Mouse (Mus musculus): ENCODE data around the gene Ppp2r5a. TPM values are rescaled to one million over a fixed set of nuclear protein-coding genes. Genes with fewer than 3 reads are reported as not detected.

The Ppp2r5a gene
- polyA plus RNA-seq, 1 experiment from 2014 or later, result 12.3 TPM

- no peak overlapping the region for H3K27ac ChIP-seq (replicated peaks)
- no peaks in the 10 kb centered on the region for H3K9me3 ChIP-seq
- no peaks in the 10 kb centered on the region for H3K27me3 ChIP-seq
- H3K36me3 ChIP-seq, result no peaks in the 10 kb centered on the region
- 0 out of 2 replicates have a peak, but pooled peaks cover 12% of the 10 kb centered on the region for H3K4me1 ChIP-seq
- no peak overlapping the region for H3K4me3 ChIP-seq
- H3K4me2 ChIP-seq (replicated peaks), result peak overlapping the region; percentile 69; the same call in 1 of the 2 replicates
- no peak overlapping the region for H3K9ac ChIP-seq (replicated peaks)
- ATAC-seq (ENCODE audit: low FRiP score, low read depth), result no peak
- 92% methylated on average over 8 of the region's 8 CpGs for WGBS
Measured at GRCm38 (mm10) chr1:191316818-191317217, 86.3 kb downstream of the Ppp2r5a start.

DNA sequence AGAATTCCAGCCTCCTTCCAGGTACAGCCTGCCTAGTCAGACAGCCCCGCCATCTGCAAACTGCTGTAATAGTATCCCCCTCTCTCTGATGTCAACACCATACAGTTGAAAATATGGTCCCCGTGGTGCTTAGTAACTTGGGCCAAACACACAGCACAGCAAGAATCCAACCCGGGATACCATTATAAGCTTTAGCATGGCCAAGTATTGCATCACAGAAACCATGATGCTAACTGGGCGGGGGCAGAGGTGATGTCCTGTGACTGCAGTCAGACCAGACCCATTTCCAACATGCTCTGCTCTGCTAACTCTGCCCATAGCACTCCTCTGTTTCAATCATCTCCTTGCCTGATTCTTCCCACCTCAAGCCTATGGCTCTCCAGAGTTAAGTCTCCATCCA, 89.1 kb downstream of the Ppp2r5a start:
- Histone ChIP-seq H3K4me2 (replicated peaks) (no peak overlapping the region), H3K27ac (replicated peaks) (no peak overlapping the region), H3K27me3 (no peaks in the 10 kb centered on the region), H3K4me3 (no peak overlapping the region), H3K9ac (replicated peaks) (no peak overlapping the region), H3K36me3 (no peaks in the 10 kb centered on the region), H3K4me1 (0 out of 2 replicates have a peak, but pooled peaks cover 12% of the 10 kb centered on the region), H3K9me3 (no peaks in the 10 kb centered on the region)
- 82% methylated on average over 4 of the region's 4 CpGs for WGBS
- ATAC-seq (ENCODE audit: low FRiP score, low read depth), result no peak

GRCm38 (mm10) chr1:191313158-191313557, 89.9 kb downstream of the Ppp2r5a start:
- H3K36me3 ChIP-seq, result no peaks in the 10 kb centered on the region
- no peak overlapping the region for H3K27ac ChIP-seq (replicated peaks)
- H3K4me3 ChIP-seq, result peak overlapping the region; percentile 55; the same call in 1 of the 2 replicates
- H3K9ac ChIP-seq (replicated peaks), result 0 out of 2 replicates have a peak overlapping the region, but pooled peaks have one; percentile 57
- peak overlapping the region; percentile 57 for H3K4me2 ChIP-seq (replicated peaks)
- WGBS, result 80% methylated on average over 6 of the region's 6 CpGs
- H3K27me3 ChIP-seq, result no peaks in the 10 kb centered on the region
- no peaks in the 10 kb centered on the region for H3K9me3 ChIP-seq
- H3K4me1 ChIP-seq, result 0 out of 2 replicates have a peak, but pooled peaks cover 12% of the 10 kb centered on the region
- no peak for ATAC-seq (ENCODE audit: low FRiP score, low read depth)

DNA sequence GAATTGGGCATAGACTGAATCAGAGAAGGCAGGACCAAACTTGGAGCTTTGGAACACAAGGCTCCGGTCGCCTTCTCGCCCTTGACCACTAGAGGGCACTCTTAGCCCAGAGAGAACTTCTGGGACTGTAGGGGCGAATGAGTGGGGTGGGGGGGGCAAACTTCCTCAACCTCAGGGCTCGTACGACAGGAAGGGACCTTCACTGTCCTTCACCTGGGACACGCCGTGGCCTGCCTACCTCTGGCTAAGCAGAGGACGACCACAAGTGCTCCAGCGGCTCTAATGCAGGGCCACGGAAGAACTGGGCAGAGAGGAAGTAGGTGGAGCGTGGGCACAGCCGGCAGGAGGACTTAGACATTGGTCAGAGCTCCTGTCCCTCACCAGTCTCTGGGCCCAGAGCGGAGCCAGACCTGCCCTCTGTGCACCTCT, 90.5 kb downstream of the Ppp2r5a start:
- peak; percentile 84 for ATAC-seq (ENCODE audit: low FRiP score, low read depth)
- Histone ChIP-seq H3K4me2 (replicated peaks) (peak overlapping the region; percentile 57), H3K9ac (replicated peaks) (peak overlapping the region; percentile 57), H3K9me3 (no peaks in the 10 kb centered on the region), H3K36me3 (no peaks in the 10 kb centered on the region), H3K4me1 (0 out of 2 replicates have a peak, but pooled peaks cover 11% of the 10 kb centered on the region), H3K27ac (replicated peaks) (no peak overlapping the region), H3K4me3 (peak overlapping the region; percentile 55), H3K27me3 (no peaks in the 10 kb centered on the region)
- WGBS, result 0% methylated on average over 14 of the region's 14 CpGs

- Histone ChIP-seq H3K9ac (replicated peaks) (no peak overlapping the region), H3K4me1 (0 out of 2 replicates have a peak, but pooled peaks cover 6% of the 10 kb centered on the region), H3K27me3 (no peaks in the 10 kb centered on the region), H3K9me3 (no peaks in the 10 kb centered on the region), H3K4me3 (no peak overlapping the region), H3K27ac (replicated peaks) (no peak overlapping the region), H3K36me3 (no peaks in the 10 kb centered on the region; the same call in 1 of the 2 replicates), H3K4me2 (replicated peaks) (no peak overlapping the region)
- ATAC-seq (ENCODE audit: low FRiP score, low read depth), result no peak
- 78% methylated on average over 4 of the region's 4 CpGs for WGBS
Measured at GRCm38 (mm10) chr1:191311296-191311898, 91.7 kb downstream of the Ppp2r5a start.

DNA sequence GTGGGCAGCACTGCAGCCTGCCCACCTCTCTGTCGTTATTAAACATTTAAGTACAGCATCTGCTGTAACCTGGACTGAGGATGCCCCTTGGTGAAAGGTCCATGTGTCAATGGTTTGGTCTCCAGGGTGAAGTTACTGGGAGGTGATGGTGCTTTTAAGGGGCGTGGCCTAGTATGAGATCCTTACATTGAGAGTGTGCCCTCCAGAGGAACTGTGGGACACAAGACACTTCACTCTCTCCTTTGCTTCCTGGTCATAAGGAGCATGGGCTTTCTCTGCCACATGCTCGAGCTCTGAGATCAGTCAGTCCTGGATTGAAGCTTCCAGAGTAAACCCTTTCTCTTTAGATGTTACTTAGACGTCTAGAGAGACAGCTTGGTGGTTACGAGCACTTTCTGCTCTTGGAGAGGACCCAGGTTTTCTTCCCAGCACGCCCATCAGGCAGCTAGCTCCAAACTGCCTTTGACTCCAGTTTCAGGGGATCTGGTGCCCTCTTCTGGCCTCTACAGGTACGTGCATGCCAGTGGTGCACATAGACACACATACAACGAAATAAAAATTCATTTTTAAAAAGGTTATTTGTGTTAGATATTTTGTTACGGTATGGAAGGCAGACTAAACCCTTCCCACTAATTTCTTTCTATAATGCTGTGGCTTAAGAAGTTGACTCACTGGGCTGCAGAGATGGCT, 95.2 kb downstream of the Ppp2r5a start:
- Histone ChIP-seq H3K4me1 (0 out of 2 replicates have a peak, but pooled peaks cover 3% of the 10 kb centered on the region), H3K9me3 (no peaks in the 10 kb centered on the region), H3K4me2 (replicated peaks) (no peak overlapping the region), H3K4me3 (no peak overlapping the region), H3K27ac (replicated peaks) (no peak overlapping the region), H3K36me3 (no peaks in the 10 kb centered on the region; the same call in 1 of the 2 replicates), H3K27me3 (no peaks in the 10 kb centered on the region), H3K9ac (replicated peaks) (no peak overlapping the region; the same call in 1 of the 2 replicates)
- 82% methylated on average over 9 of the region's 9 CpGs for WGBS
- ATAC-seq (ENCODE audit: low FRiP score, low read depth), result no peak

- no peak for ATAC-seq (ENCODE audit: low FRiP score, low read depth)
- 91% methylated on average over 9 of the region's 9 CpGs for WGBS
- no peaks in the 10 kb centered on the region for H3K4me1 ChIP-seq
Measured at GRCm38 (mm10) chr1:191306316-191306715, 96.8 kb downstream of the Ppp2r5a start.

DNA sequence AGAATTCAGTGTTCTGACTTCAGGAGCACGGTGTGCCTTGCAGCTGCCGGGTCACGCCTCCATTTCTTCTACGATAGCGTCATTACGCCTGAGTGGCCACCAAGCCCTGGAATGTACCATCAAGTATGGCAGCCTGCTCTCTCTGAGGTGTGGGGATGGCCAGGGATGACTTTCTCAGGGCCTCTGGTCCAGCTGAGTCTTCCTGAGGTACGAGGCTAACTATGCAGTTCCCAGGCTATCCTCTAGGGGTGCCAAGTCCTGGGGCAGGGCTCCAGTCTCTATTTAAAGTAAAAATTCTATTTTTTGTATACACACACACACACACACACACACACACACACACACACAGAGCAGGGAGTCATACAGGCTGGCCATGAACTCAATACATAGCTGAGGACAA, 97.5 kb downstream of the Ppp2r5a start:
- ATAC-seq (ENCODE audit: low FRiP score, low read depth), result no peak
- WGBS, result 70% methylated on average over 7 of the region's 7 CpGs

More at GRCm38 (mm10) chr1:191306316-191306715, 96.8 kb downstream of the Ppp2r5a start:
- Histone ChIP-seq H3K27me3 (no peaks in the 10 kb centered on the region), H3K36me3 (no peaks in the 10 kb centered on the region; the same call in 1 of the 2 replicates), H3K9ac (replicated peaks) (no peak overlapping the region), H3K4me2 (replicated peaks) (no peak overlapping the region), H3K27ac (replicated peaks) (no peak overlapping the region), H3K9me3 (no peaks in the 10 kb centered on the region), H3K4me3 (no peak overlapping the region)

DNA sequence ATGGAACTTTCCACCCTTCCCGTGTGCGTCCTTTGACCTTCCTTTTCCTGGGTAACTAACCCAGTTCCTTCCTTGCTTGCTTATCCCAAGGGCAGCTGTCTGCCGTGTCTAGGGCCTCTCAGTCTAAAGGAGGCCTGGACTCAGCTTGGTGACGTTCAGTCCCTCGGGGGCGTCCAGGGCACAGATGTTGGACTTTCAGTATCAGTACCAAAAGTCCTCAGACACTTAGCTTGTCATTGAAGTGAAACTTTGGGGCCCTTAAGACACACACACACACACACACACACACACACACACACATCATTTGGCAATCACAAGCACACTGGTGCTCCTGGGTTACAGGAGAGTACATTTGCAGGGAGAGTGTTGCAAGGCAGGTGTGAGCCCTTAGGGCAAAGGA, 98.9 kb downstream of the Ppp2r5a start:
- ATAC-seq (ENCODE audit: low FRiP score, low read depth), result no peak
- Histone ChIP-seq H3K36me3 (no peaks in the 10 kb centered on the region; the same call in 1 of the 2 replicates), H3K4me2 (replicated peaks) (no peak overlapping the region), H3K27ac (replicated peaks) (no peak overlapping the region), H3K27me3 (no peaks in the 10 kb centered on the region), H3K4me3 (no peak overlapping the region), H3K4me1 (no peaks in the 10 kb centered on the region), H3K9ac (replicated peaks) (no peak overlapping the region), H3K9me3 (no peaks in the 10 kb centered on the region)
- 72% methylated on average over 6 of the region's 6 CpGs for WGBS

More for the DNA sequence above, 97.5 kb downstream of the Ppp2r5a start:
- Histone ChIP-seq H3K27me3 (no peaks in the 10 kb centered on the region), H3K9me3 (no peaks in the 10 kb centered on the region), H3K4me2 (replicated peaks) (no peak overlapping the region), H3K9ac (replicated peaks) (no peak overlapping the region), H3K27ac (replicated peaks) (no peak overlapping the region), H3K36me3 (no peaks in the 10 kb centered on the region; the same call in 1 of the 2 replicates), H3K4me3 (no peak overlapping the region), H3K4me1 (no peaks in the 10 kb centered on the region)

DNA sequence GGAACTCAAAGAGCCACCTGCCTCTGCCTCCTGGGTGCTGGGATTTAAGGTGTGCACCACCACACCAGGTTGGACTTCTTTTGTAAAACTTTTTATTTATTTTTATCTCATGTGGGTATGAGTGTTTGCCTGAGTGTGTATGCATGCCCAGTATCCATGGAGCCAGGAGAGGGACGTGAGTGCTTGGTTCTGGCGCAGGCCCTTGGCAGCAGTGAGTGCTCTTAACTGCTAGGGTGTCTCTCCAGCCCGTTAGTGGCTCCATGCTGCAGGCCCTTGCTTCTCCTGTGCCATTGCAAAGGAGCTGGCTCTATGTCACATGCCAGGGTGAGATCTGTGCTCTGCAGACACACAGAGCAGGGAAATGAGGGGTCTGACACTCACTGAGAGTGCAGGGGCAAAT, 99.3 kb downstream of the Ppp2r5a start:
- Histone ChIP-seq H3K27me3 (no peaks in the 10 kb centered on the region), H3K9me3 (no peaks in the 10 kb centered on the region), H3K4me1 (no peaks in the 10 kb centered on the region), H3K27ac (replicated peaks) (no peak overlapping the region), H3K36me3 (no peaks in the 10 kb centered on the region; the same call in 1 of the 2 replicates), H3K9ac (replicated peaks) (no peak overlapping the region), H3K4me2 (replicated peaks) (no peak overlapping the region), H3K4me3 (no peak overlapping the region)
- 81% methylated on average over 3 of the region's 3 CpGs for WGBS
- no peak for ATAC-seq (ENCODE audit: low FRiP score, low read depth)

Measured in midbrain, embryonic 12.5 days (tissue).